Mouse (Mus musculus) liver, adult 2 months (tissue): ENCODE data around the gene Akr1a1. TPM values are rescaled to one million over a fixed set of nuclear protein-coding genes. Genes with fewer than 3 reads are reported as not detected.

Source experiments
- DNase-seq: peaks from one replicate; pipeline ENCODE4 v3.0.0-alpha.2; 2011; ENCODE audit warnings: low read depth, low spot score; ENCODE audit errors: extremely low read depth
- H3K27ac ChIP-seq: fragments of 200-500 bp; replicated peaks from 2 replicates; pipeline ENCODE4 v1.5.1; 2012; ENCODE audit warnings: low read depth, mild to moderate bottlenecking, control low read depth, inconsistent platforms, low read length; ENCODE audit not compliant: insufficient read depth
- H3K27me3 ChIP-seq: fragments of 200-500 bp; 2 replicates; pipeline ENCODE4 v1.6.1; 2012; ENCODE audit warnings: mild to moderate bottlenecking, moderate library complexity, low read length, inconsistent platforms; ENCODE audit not compliant: control insufficient read depth, insufficient read depth
- H3K36me3 ChIP-seq: fragments of 200-500 bp; 2 replicates; pipeline ENCODE4 v1.6.1; 2012; ENCODE audit warnings: low read length, inconsistent platforms; ENCODE audit not compliant: control insufficient read depth, insufficient read depth
- H3K4me1 ChIP-seq: fragments of 200-500 bp; 2 replicates; pipeline ENCODE4 v1.6.1; 2011; ENCODE audit warnings: low read length; ENCODE audit not compliant: control insufficient read depth, insufficient read depth
- H3K4me3 ChIP-seq: fragments of 200-500 bp; 2 replicates; pipeline ENCODE4 v1.5.1; 2011; ENCODE audit warnings: low read depth, mild to moderate bottlenecking, control low read depth, low read length, moderate library complexity; ENCODE audit not compliant: insufficient read depth
- H3K79me2 ChIP-seq: fragments of 200-500 bp; 2 replicates; pipeline ENCODE4 v1.6.1; 2012; ENCODE audit warnings: inconsistent platforms, mild to moderate bottlenecking, low read length, moderate library complexity; ENCODE audit not compliant: control insufficient read depth, insufficient read depth
- H3K9ac ChIP-seq: fragments of 200-500 bp; 2 replicates; pipeline ENCODE4 v1.6.1; 2012; ENCODE audit warnings: low read depth, mild to moderate bottlenecking, control low read depth, inconsistent platforms, low read length
- CTCF ChIP-seq: fragments of 200-500 bp; IDR thresholded peaks from 2 replicates; pipeline ENCODE4 v1.5.1; 2011; ENCODE audit warnings: low read depth, low read length, control low read depth
- POLR2A ChIP-seq: fragments of 200-500 bp; IDR thresholded peaks from 2 replicates; pipeline ENCODE4 v1.6.1; 2011; ENCODE audit warnings: low read length, control low read depth; ENCODE audit not compliant: insufficient read depth; ENCODE audit errors: extremely low read depth
- WGBS: fragments of 180-500 bp; shearing (Covaris S2); methylation state at CpG from one replicate; pipeline ENCODE4 v1.1.7; 2018; 5-methylcytosine and 5-hydroxymethylcytosine counted together
- polyA plus RNA-seq: library from polyadenylated mRNA; depleted of rRNA; stranded (reverse); fragments of >200 nt; gene quantifications from 2 replicates; pipeline ENCODE4 v1.2.3, GENCODE M21; 2012
- total RNA-seq: library from RNA; depleted of rRNA; stranded (reverse); fragments of >200 nt; gene quantifications from 2 replicates; pipeline ENCODE4 v1.2.3, GENCODE M21; 2014

Akr1a1 gene
- total and polyA plus RNA-seq, 2 experiments, result 337 to 517 TPM

DNA sequence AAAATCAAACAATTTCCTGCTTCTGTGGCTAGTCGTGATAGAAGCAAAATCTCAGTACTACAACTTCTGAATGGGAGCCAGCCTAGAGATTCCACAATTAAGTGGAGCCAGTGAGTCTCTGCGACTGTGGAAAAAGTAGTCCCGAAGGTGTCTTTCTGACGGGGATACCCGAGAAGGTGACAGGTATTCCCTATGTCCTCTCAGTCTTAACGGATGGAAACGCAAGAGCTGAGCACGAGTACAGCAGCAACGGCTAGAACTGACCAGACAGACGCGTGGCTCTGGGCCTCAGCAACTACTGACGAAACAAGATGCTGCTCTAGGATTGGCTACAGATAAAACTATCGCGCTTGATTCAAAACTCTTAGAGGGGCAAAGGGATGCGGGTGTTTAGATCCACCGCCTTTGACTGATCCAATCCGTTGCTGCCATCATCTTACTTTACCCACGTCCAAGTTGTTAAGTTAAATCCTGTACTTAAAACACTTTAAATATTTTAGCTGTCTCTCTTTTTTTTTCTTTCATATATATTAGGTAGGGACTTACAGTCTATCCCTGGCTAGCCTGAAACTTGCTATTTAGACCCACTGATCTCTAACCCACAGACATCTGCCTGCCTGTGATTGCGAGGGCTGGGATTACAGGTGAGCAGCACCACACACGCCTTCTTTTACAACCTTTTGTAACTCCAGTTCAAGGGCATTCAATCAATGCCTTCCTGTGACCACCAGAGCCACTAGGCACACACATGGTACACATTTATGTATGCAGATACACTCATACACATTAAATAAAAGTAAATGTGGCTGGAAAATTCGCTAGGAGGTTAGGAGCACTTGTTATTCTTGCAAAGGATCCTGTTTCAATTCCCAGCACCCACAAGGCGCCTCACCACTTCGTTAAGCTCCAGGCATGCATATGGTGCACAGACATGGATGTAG, 23.5 kb downstream of the Akr1a1 start, which contains the start of gene Nasp:
TSS of gene Nasp (minus strand) at position 220 of the 941 bp plus-strand sequence.
- Histone ChIP-seq H3K4me3 (peak within 1 kb of the TSS; percentile 99), H3K4me1 (no peaks in the 10 kb centered on the region; the same call in 1 of the 2 replicates), H3K9ac (peak within 1 kb of the TSS; percentile 95), H3K27ac (peak within 1 kb of the TSS; percentile 88), H3K27me3 (no peaks in the 10 kb centered on the region), H3K36me3 (no peaks in the 10 kb centered on the region), H3K79me2 (peaks cover 10% of the 10 kb centered on the region; the same call in 1 of the 2 replicates)
- WGBS, result 9% methylated on average over 23 of the region's 23 CpGs
- peak; percentile 83 for DNase-seq
- TF ChIP-seq POLR2A (no peak), CTCF (no peak)

- peak; percentile 84 for DNase-seq
- peak; percentile 84 for TF ChIP-seq POLR2A
- no peak for TF ChIP-seq CTCF
- peaks cover 10% of the 10 kb centered on the region; the same call in 1 of the 2 replicates for H3K79me2 ChIP-seq
- H3K4me3 ChIP-seq, result peak overlapping the region; percentile 99
- H3K27ac ChIP-seq, result peak overlapping the region; percentile 88
- H3K27me3 ChIP-seq, result no peaks in the 10 kb centered on the region
- peak overlapping the region; percentile 95 for H3K9ac ChIP-seq
- no peaks in the 10 kb centered on the region for H3K36me3 ChIP-seq
- 0% methylated on average over 13 of the region's 13 CpGs for WGBS
- no peaks in the 10 kb centered on the region; the same call in 1 of the 2 replicates for H3K4me1 ChIP-seq
Measured at GRCm38 (mm10) chr4:116627359-116627716, 24.1 kb downstream of the Akr1a1 start.

DNA sequence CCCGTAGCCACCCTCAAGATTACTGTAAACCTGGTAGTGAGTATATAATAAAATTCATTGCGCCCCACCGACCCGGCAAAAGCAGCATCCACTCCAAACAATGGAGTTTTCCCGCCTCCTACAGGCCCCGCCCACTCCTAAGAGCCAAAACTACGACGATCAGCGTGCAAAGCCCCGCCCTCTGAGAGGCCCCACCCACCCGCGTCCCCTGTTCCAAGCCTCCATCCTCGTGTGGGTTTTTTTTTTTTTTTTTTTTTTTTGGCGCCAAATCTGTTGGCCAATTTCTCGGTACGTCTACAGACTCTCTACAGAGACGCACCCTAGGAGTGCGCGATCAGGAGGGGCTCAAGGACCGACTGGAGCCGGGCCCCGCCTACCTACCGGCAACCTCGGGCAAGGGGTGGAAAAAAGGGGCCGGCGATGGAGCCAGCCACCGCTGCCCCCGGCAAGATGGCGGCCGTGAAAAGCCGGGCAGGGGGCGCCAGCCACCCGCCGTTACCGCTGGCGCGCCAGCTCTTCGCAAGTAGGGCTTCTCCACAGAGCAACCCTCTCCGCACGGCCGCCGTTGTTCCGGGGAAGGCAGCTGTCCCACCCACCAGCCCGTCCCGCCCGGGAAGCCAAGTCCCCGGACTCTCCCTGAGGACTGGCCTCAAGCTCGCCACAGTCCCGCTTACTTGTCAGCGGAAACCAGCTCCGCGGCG, 24.7 kb downstream of the Akr1a1 start:
- H3K9ac ChIP-seq, result peak overlapping the region; percentile 95
- peak; percentile 65 for DNase-seq
- TF ChIP-seq CTCF, result no peak
- no peak for TF ChIP-seq POLR2A
- H3K4me3 ChIP-seq, result peak overlapping the region; percentile 99
- no peaks in the 10 kb centered on the region for H3K27me3 ChIP-seq
- H3K79me2 ChIP-seq, result peaks cover 10% of the 10 kb centered on the region; the same call in 1 of the 2 replicates
- under 1% methylated on average over 53 of the region's 53 CpGs for WGBS
- H3K36me3 ChIP-seq, result peaks cover 4% of the 10 kb centered on the region; the same call in 1 of the 2 replicates
- H3K27ac ChIP-seq, result peak overlapping the region; percentile 88
- H3K4me1 ChIP-seq, result no peaks in the 10 kb centered on the region; the same call in 1 of the 2 replicates

DNA sequence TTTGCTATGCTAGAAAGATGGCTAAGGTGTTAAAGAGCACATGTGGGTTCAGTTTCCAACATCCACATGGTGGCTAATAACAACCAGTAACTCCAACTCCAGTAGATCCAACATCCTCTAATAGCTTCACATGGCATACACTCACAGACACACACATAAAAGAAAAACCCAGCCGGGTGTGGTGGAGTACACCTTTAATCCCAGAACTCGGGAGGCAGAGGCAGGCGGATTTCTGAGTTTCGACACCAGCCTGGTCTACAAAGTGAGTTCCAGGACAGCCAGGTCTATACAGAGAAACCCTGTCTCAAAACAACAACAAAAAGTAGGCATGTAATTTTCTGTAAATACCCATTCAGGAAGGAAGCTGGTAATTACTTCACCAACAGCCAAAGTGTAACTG, 26.6 kb downstream of the Akr1a1 start:
- peaks cover 14% of the 10 kb centered on the region; the same call in 1 of the 2 replicates for H3K79me2 ChIP-seq
- no peak for DNase-seq
- no peak overlapping the region for H3K4me3 ChIP-seq
- H3K4me1 ChIP-seq, result no peaks in the 10 kb centered on the region; the same call in 1 of the 2 replicates
- H3K36me3 ChIP-seq, result peaks cover 17% of the 10 kb centered on the region
- WGBS, result 91% methylated on average over 4 of the region's 4 CpGs
- H3K27me3 ChIP-seq, result no peaks in the 10 kb centered on the region
- no peak overlapping the region for H3K9ac ChIP-seq
- no peak overlapping the region for H3K27ac ChIP-seq
- TF ChIP-seq POLR2A (no peak), CTCF (no peak)

GRCm38 (mm10) chr4:116615237-116615636, 36.2 kb downstream of the Akr1a1 start:
- no peak for DNase-seq
- H3K9ac ChIP-seq, result no peak overlapping the region
- peaks cover 34% of the 10 kb centered on the region for H3K36me3 ChIP-seq
- no peaks in the 10 kb centered on the region for H3K4me1 ChIP-seq
- 98% methylated on average over 2 of the region's 2 CpGs for WGBS
- no peaks in the 10 kb centered on the region for H3K27me3 ChIP-seq
- TF ChIP-seq CTCF, result no peak
- no peak for TF ChIP-seq POLR2A
- H3K4me3 ChIP-seq, result no peak overlapping the region
- no peaks in the 10 kb centered on the region; the same call in 1 of the 2 replicates for H3K79me2 ChIP-seq
- H3K27ac ChIP-seq, result no peak overlapping the region
